Mouse (Mus musculus): Measurements from ENCODE around the gene Faim. TPM values are rescaled to one million over a fixed set of nuclear protein-coding genes. Genes with fewer than 3 reads are reported as not detected.

Faim gene
- 30.6 and 33.1 TPM in 2 replicates for polyA plus RNA-seq (2012; rRNA removed)

DNA sequence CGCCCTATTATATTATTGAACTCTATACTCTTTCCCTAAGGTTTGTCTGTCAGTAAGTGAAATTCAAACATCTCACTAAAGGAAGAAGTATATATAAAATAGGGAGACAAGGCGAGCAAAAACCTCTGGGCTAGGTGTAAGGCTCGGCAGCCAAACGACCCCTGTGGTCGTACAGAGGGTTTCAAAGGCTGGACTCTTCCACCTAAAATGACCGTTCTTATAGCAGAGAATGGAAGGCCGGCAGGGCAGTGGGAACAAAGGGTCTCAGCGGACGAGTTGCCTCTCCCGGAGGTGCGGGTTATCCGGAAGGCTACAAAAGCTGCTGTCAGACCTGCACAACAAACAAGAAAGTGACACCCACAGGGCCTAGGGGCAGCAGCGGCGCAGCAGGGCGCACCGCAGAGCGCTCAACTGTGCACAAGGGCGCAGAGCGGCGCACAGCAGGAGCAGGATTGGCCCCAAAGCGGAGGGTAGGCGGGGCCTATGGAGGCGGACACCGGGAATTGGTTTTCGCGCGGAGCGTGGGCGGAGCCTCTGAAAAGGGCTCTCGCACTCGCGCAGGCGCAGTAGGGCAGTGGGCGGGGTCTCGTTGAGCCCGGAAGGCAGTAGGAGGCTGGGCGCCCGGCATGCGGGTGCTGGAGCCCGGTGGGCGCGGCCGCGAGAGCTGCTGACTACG is at the start of gene Faim:
TSS of gene Faim (plus strand) at position 574 of the 676 bp plus-strand sequence.
- DNase-seq (ENCODE audit: extremely low spot score in 1 of 2, low spot score in 1 of 2): peak; percentile 99 to 100

DNA sequence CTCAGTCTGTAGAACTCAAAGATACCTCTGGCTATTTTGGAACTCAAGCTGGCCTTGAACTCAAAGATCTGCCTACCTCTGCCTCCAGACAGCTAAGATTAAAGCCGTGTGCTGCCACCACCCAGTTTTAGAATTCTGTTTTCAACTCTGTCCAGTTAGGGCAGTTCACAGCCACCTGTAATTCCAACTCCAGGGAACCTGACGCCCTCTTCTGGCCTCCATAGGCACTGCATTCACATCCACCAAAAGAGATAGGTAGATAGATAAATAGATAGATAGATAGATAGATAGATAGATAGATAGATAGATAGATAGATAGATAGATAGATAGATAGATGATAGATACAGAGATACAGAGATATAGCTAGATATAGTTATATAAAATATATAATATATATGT is 46.9 kb upstream of the Faim start:
- no peak for DNase-seq (ENCODE audit: extremely low spot score in 1 of 2, low spot score in 1 of 2)

DNA sequence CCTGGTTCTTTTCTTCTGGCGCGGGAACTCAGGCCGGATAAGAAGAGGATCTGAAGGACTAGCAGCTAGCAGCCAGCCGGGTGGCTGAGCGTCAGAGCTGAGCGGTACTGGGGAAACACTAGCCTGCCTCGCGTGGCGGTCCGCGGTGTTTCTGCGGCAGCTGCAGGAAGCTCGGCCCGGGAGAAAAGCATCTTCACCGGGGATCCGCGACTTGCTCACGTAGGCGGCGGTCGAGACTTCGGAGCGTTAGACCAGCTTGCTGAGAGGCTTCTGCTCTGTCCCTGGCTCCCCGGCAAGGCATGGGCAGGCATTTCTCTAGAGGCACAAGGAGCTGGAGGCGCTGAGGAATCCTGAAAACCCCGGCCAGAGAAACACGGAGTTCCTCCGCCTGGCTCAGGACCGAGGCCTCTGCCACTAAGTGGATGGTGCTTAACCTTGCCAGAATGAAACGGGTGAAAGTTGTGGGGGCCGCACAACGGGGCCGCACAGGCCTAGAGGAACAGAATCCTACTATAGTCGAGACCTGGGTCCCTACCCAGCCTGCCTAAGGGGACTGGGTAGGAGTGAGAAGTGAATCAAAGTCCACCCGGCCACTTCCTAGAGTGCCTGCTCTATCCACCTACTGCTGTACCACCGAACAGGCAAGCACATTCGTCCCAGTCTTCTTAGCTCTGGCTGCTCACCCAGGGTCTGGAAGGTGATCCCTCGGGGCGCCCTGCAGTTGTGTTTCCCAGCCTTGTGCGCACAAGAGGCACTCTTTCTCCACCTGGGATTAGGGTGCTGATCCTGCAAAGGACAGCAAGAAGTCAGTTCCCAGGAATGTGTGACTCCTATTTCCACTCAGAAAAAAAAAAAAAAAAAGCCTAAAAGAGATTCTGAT is 33.8 kb upstream of the Faim start:
- peak in 1 of 2 experiments; percentile 35 for DNase-seq (ENCODE audit: extremely low spot score in 1 of 2, low spot score in 1 of 2)

DNA sequence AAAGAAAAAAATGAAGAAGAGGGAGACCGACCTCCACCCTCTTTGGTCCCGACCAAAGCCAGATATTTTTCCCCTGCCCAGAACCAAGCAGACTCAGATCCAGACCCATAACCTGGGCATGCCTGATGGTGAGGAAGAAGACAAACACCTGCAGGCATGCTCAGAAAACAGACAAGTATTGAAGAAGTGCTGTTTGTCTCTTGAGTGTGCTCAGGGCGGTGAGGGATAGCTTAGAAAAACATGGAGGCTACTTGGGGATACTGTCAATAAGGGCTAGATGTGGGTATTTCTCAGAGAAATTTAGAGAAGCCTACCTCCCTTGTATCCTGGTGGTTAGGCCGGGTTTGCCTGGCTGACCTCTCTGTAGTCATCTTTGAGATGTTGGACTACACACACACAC is 32.9 kb upstream of the Faim start:
- no peak for DNase-seq (ENCODE audit: extremely low spot score in 1 of 2, low spot score in 1 of 2)

DNA sequence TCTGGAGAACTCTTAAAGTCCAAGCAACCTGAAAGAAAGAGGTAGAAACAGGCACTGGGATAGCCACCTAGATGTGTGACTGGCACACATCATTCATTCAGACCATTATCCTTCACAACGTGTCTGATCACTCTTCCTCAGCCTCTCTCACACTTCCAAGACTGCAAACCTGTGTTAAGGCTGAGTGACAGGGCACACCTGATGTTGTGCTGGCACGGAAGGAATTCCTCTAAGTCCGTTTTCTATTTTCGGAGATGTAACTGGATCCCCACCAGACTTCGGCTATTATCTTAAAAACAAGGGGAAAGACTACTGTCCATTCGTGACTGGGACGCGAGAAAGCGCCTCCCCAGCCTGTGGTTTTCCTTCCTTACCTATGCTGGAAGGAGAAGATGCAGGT is 32.3 kb upstream of the Faim start:
- no peak for DNase-seq (ENCODE audit: extremely low spot score in 1 of 2, low spot score in 1 of 2)

DNA sequence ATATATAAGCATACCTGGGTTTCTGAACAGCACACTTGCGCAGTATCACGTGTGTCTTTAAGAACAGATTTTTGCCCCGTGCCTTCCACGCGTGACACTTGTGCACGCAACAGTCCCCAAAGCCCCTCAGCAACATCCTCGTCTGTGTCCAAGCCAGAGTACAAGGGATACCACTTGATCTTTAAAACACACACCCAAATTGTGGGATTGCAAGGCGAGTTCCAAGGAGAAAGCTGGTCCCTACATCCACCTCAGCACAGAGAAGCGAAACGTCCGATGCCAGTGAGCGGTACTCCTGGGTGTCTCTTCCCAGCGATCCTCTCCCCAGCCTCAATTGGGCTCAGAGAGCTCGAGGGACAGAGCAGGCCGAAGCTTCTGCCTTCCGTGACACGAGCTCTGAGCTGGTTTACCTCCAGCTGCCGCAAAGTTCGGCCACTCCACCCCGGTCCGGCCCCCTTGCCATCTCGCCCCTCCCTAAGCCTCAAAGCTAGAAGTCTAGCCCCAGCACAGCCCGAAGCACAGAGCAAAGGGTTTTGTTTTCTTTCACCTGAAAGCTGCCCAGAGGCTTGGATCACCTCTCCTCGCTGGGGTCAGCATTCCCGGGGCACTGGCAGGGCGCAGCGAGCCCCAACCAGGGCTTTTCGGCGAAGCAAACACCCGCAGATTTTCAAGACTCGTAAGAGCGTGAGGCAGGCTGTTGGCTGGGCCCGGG is 31.6 kb upstream of the Faim start:
- DNase-seq (ENCODE audit: extremely low spot score in 1 of 2, low spot score in 1 of 2): no peak

DNA sequence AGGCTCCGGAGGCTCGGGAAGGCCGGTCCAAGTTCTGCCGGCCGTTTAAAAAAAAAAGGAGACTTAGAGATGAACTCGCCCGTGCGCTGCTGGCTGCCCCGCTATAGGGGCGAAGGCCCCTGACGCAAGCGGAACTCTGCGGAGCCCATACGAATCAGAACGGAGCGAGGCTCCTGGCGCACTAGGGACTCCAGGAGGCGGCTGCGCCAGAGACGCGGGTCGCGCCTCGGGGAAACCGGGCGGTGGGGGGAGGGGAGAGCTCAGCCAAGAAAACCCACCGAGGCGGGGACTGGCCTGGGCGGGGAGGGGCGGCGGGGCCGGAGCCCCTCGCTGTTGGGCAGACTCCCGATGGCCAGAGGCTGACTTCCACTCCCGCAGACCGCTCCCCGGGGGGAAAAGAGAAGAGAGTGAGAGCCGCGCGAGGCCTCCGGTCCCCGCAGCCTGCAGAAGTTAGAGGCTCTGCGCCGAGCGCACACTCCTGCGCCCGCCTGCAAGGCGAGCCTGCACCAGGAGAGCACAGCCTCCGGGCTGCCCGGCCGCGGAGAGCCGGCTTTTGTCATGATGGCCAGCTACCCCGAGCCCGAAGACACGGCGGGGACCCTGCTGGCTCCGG is 31.0 kb upstream of the Faim start, which contains the start of gene Foxl2:
TSS of gene Foxl2 (plus strand) at position 186 of the 613 bp plus-strand sequence.
- DNase-seq (ENCODE audit: extremely low spot score in 1 of 2, low spot score in 1 of 2): no peak

DNA sequence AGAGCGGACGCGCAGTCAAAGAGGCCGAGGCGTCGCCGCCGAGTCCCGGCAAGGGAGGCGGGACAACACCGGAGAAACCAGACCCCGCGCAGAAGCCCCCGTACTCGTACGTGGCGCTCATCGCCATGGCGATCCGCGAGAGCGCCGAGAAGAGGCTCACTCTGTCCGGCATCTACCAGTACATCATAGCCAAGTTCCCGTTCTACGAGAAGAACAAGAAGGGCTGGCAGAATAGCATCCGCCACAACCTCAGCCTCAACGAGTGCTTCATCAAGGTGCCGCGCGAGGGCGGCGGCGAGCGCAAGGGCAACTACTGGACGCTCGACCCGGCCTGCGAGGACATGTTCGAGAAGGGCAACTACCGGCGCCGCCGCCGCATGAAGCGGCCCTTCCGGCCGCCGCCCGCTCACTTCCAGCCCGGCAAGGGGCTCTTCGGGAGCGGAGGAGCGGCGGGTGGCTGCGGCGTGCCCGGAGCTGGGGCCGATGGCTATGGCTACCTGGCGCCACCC is 30.4 kb upstream of the Faim start:
- DNase-seq (ENCODE audit: extremely low spot score in 1 of 2, low spot score in 1 of 2): no peak

DNA sequence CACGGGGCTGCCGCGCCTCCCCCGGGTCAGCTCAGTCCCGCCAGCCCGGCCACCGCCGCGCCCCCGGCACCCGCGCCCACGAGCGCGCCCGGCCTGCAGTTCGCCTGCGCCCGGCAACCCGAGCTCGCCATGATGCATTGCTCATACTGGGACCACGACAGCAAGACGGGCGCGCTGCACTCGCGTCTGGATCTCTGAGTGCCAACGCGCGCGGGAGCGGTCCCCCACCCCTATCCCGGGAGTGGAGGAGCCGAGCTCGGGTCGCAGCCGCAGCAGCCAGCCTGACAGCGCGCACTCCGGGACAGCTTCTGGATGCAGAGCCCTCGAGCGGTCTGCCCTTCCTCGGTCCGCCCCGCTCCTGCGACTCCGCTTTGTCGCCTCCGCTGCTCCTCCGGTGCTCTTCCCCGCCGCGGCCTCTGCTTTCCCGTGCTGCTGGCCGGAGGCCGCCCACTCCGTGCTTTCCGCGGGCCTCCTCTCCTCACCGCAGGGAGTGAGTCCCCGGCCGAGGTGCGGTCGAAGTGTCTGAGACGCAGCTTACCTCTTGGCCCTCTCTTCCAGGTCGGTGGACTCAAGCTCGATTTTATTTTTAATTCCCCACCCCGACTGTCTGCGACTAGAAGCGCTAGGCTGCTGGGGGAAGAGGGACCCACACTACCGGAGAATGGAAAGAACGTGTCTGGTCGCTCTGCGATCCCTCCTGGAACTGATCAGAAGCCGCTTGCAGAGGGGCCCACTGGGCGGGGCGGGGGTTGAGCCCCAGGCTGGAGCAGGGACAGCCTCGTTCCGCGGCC is 29.4 kb upstream of the Faim start:
- DNase-seq (ENCODE audit: extremely low spot score in 1 of 2, low spot score in 1 of 2): no peak

DNA sequence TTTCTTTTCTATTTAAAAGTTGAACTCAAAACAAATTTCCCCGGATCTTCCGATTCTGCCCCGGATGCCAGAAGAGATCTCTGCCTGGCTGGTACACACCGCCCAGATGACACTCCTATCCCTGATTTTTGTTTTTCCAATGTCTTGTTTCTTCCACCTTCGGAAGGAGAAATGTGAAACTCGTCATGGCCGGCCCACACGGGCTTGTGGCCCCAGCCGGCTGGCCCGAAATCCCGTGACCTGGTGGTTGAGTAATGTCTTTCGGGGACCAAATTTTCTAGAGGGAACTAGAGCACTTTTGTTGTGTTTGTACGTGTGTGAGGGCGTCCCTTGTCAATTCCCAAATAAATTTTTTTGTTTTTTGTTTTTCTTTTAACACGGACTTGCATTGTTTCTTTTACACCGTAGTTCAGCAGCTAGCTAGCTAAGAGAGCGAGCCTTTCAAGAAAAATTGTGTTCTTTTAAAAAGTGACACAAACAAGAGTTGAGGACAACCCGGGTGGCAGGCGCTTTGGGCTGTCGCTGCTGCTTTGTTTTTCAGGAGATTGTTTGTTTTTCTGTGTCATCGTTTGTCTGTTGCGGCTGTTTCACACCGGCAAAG is 28.3 kb upstream of the Faim start:
- DNase-seq (ENCODE audit: extremely low spot score in 1 of 2, low spot score in 1 of 2): no peak

DNA sequence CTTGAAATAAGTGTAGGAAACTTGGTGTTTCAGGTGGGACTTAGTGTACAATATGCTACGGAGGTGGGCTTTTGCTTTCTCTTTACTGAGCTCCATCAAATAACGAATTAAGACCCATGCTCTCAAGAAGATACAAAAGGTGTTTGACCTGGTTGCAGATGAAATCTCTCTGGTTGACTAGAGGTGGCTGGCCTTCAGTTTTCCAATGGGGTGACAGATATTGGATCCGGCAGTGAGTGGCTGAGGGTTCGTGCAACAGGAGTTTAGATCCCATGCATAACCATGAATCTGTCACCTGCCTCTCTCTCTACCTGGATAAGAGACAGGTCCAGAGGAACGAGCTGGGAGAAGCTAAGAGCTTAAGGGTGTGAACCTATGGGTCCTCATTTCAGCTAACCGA is 27.5 kb upstream of the Faim start:
- DNase-seq (ENCODE audit: extremely low spot score in 1 of 2, low spot score in 1 of 2): no peak

DNA sequence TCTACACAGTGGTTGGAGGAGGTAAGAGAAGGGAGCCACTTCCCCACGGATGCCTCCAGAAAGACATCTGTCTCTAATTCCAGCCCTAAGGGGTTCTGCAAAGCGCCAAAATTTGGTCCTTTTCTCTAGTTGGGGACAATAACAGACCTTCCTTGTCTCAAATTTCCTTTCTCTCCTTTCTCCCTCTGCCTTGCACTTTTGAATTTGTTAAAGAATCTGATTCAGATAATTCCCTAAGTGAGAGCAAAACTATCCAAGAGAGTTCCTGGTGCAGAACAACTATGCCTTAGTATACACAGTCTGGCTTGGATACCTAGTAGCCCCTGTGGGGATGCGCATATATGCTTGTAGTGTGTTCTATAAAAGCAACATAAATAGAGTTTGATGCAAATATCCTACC is 26.3 kb upstream of the Faim start:
- DNase-seq (ENCODE audit: extremely low spot score in 1 of 2, low spot score in 1 of 2): no peak

DNA sequence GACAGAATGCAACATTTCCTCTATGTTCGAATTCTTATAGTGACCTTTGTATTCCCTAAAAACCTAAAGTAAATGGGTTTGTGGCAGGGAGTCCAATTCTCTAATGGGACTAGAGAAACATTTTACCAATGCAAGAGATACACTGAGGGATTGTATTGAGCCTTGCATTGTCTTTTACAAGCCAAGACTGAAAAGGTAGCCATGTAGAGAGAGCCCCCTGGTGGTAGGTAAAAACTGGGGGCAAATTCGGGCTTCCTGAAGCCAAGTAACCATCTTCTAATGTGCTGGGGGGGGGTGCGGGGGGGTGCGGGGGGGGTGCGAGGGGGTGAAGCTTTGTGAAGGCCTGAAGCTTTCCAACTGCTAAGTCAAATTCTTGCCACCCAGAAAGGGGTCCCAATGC is 25.8 kb upstream of the Faim start:
- DNase-seq (ENCODE audit: extremely low spot score in 1 of 2, low spot score in 1 of 2): no peak

DNA sequence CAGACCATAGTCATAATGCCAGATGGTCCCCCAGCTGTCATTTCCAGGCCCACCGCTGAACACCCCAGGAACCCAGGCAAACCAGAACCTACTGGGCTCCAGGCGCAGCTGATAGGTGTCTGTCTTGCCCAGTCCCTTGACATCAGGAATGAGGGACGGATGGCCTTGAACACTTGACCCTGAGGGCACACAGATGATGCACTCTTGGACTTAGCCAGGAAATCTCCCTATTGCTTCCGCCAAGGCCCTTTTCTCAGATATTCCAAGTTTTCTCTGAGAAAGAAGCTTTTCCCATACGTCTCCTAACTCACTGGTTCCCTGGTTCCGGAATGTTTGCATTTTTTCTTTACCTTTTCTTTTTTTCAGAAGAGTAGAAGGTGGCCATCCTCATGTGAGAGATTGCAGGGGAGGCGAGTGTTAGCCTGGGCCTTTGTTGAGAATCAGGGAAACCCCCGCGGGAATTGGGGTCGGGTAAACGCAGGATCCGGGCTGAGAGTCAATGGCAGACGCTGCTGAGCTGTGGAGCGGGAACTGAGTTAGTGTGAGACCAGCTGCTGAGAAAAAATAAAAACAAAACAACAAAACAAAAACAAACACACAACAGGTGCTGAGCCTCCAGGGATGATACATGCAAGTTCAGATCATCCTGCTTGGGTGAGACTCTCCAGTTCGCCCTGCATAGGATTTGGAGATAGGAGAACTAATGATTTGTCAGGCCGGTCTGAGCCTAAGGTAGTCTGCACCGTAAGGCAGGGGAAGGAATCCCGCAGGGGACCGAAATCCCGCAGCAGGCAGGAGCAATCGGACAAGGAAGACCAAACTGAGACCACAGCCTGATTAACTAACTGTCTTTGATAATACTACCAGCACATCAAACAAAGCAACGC is 24.3 kb upstream of the Faim start:
- DNase-seq (ENCODE audit: extremely low spot score in 1 of 2, low spot score in 1 of 2): no peak

DNA sequence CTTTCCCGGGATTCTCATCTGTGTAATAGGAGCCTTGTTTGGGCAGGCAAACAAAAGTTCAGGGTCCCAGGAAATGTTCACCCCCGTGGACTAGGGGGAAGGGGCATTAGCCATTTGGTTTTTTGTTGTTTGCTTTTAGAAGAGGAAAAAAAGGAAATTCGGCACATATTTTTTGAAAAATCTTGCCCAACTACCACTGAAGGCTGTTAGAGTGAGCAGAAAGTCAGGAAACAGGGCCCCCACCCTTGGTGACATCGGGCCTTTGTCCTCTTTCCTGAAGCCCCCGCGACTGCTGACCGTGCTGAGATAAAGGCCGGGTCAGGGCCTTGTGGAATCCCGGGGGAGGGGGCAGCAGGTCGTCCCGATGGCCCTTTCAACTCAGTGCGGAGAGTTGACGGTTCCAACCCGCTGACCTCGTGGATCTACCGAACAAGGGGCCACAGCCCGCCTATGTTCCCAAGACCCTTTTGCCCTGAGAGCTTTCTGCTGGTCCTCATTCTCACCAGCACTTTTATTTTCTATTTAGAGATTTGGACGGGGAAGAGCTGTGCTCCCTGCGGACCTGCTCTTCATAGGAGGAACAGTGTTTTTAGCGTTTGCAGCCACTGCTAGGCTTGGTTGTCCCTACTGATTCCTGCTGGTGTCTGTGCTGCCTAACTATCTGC is 23.6 kb upstream of the Faim start:
- no peak for DNase-seq (ENCODE audit: extremely low spot score in 1 of 2, low spot score in 1 of 2)

DNA sequence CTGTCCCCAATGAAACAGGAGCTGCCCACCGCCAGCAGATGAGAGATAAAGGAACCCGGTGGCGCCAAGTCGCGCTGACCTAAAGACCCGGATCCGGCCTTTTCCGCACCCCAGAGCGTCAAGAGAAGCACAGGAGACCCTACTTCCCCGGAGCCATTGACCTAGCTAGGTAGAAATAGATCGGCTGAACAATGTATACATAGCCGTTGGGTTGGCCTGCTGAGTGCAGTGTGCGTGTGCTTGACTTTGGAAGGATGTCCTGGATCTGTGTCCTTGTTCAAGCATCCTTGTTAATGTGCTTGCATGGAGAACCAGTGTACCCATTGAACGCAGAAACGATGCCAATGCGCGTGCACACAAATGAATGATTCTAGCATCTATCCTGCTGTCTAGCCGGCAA is 22.5 kb upstream of the Faim start:
- no peak for DNase-seq (ENCODE audit: extremely low spot score in 1 of 2, low spot score in 1 of 2)

DNA sequence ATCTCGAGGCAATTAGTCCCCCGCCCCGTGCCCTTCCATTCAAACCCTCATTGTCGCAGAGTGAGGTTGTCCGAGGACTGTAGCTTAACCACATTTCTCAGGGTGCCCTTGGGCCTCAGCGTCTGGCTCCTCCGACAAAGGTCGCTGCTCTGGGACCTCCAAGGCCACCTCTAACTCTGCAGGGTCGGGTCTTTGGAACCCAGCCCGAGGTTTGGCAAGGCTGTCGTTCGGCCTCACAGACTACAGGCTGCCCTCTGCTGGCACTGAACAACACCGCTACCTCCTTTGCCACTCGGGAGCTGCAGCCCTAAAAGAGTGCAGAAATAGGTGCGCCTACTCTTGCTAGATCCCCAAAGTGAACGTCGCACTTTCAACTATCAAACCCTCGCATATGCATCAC is 21.1 kb upstream of the Faim start:
- peak in 1 of 2 experiments; percentile 26 for DNase-seq (ENCODE audit: extremely low spot score in 1 of 2, low spot score in 1 of 2)

DNA sequence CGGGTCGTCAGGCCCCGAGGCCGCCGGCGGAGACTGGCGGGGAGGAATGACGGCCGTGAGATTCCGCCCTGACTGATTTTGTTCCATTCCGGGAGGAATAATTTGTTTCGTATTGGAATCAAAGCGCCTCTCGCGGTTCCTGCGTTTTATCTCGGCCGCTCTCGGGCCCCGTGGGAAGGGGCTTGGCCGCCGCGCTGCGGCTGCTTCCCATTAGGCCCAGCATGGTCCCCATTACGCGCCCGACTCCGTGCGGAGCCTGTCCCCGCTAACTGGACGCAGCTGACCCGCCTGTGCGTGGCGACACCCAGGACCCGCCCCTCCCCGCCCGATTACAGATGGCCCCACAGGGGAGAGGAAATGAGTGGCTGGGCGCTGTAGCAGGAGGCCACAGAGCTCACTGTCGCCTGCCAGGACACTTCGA is 13.1 kb upstream of the Faim start:
- DNase-seq (ENCODE audit: extremely low spot score in 1 of 2, low spot score in 1 of 2): no peak

All from frontal cortex, adult 2 months (tissue).